Mouse (Mus musculus): ENCODE data around the gene E4f1. TPM values are rescaled to one million over a fixed set of nuclear protein-coding genes. Genes with fewer than 3 reads are reported as not detected.

Gene E4f1
- polyA plus RNA-seq, 2 experiments, result 5.0 to 19.9 TPM

DNA sequence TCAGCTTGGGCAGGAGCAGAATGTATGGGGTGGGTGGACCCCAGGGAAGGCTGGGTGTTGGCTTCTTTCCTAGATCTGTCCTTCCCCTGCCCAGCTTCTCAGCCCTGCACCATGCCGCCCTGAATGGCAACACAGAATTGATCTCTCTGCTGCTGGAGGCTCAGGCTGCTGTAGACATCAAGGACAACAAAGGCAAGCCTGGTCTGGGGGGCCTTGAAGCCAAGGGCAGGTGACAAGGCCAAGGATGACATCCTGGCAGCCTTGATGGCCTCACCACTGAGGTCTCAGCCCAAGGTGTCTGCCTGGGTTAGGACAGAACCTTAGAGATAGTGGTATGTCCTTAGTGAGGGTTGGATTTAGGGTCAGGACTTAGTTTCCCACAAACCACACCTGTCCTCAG, 25.9 kb upstream of the E4f1 start:
- Histone ChIP-seq H3K4me1 (replicated peaks; ENCODE audit: control insufficient read depth in 2 of 2, insufficient read depth in 2 of 2, low read length in 1 of 2) (no peaks in the 10 kb centered on the region), H3K36me3 (replicated peaks; ENCODE audit: control insufficient read depth, insufficient read depth, low read depth) (no peaks in the 10 kb centered on the region), H3K4me3 (ENCODE audit: insufficient read depth in 1 of 2, low read depth in 2 of 2, low read length in 2 of 2) (no peak overlapping the region), H3K9me3 (ENCODE audit: control insufficient read depth, low read length) (no peaks in the 10 kb centered on the region), H3K4me2 (ENCODE audit: low read depth) (no peak overlapping the region), H3K9ac (replicated peaks) (no peak overlapping the region), H3K27me3 (ENCODE audit: control insufficient read depth, insufficient read depth, low read length) (no peaks in the 10 kb centered on the region), H3K27ac (no peak overlapping the region)
- TF ChIP-seq CTCF (IDR thresholded peaks at IDR 0.05; ENCODE audit: low read depth), result no peak
- no peak for TF ChIP-seq EP300 (IDR thresholded peaks at IDR 0.05; ENCODE audit: low read depth)
- DNase-seq (ENCODE audit: low read depth in 3 of 3, low spot score in 3 of 3) (no peak), ATAC-seq (ENCODE audit: insufficient read depth) (no peak)
- 24% methylated on average over 1 of the region's 1 CpGs for WGBS (ENCODE audit: insufficient replicate concordance)

GRCm38 (mm10) chr17:24495443-24495842, 25.3 kb upstream of the E4f1 start:
- no peak overlapping the region for H3K9ac ChIP-seq (replicated peaks)
- no peaks in the 10 kb centered on the region for H3K4me1 ChIP-seq (replicated peaks; ENCODE audit: control insufficient read depth in 2 of 2, insufficient read depth in 2 of 2, low read length in 1 of 2)
- TF ChIP-seq EP300 (IDR thresholded peaks at IDR 0.05; ENCODE audit: low read depth) (no peak), CTCF (IDR thresholded peaks at IDR 0.05; ENCODE audit: low read depth) (no peak)
- no peaks in the 10 kb centered on the region for H3K9me3 ChIP-seq (ENCODE audit: control insufficient read depth, low read length)
- H3K36me3 ChIP-seq (replicated peaks; ENCODE audit: control insufficient read depth, insufficient read depth, low read depth), result no peaks in the 10 kb centered on the region
- ATAC-seq (ENCODE audit: insufficient read depth), result no peak
- WGBS (ENCODE audit: insufficient replicate concordance), result 75% methylated on average over 3 of the region's 3 CpGs
- no peak overlapping the region for H3K4me3 ChIP-seq (ENCODE audit: insufficient read depth in 1 of 2, low read depth in 2 of 2, low read length in 2 of 2)
- no peak overlapping the region for H3K4me2 ChIP-seq (ENCODE audit: low read depth)
- DNase-seq (ENCODE audit: low read depth in 3 of 3, low spot score in 3 of 3), result no peak
- H3K27me3 ChIP-seq (ENCODE audit: control insufficient read depth, insufficient read depth, low read length), result peaks cover 5% of the 10 kb centered on the region; the same call in 1 of the 2 replicates
- H3K27ac ChIP-seq, result no peak overlapping the region

GRCm38 (mm10) chr17:24494627-24495335, 24.7 kb upstream of the E4f1 start:
- no peaks in the 10 kb centered on the region for H3K36me3 ChIP-seq (replicated peaks; ENCODE audit: control insufficient read depth, insufficient read depth, low read depth)
- no peak overlapping the region for H3K9ac ChIP-seq (replicated peaks)
- no peak overlapping the region for H3K4me2 ChIP-seq (ENCODE audit: low read depth)
- H3K9me3 ChIP-seq (ENCODE audit: control insufficient read depth, low read length), result no peaks in the 10 kb centered on the region
- peak in 2 of 3 experiments; percentile 30 to 41 for DNase-seq (ENCODE audit: low read depth in 3 of 3, low spot score in 3 of 3)
- TF ChIP-seq EP300 (IDR thresholded peaks at IDR 0.05; ENCODE audit: low read depth) (no peak), CTCF (IDR thresholded peaks at IDR 0.05; ENCODE audit: low read depth) (peak; percentile 79)
- H3K4me1 ChIP-seq (replicated peaks; ENCODE audit: control insufficient read depth in 2 of 2, insufficient read depth in 2 of 2, low read length in 1 of 2), result no peaks in the 10 kb centered on the region
- H3K27ac ChIP-seq, result no peak overlapping the region
- ATAC-seq (ENCODE audit: insufficient read depth), result no peak
- H3K4me3 ChIP-seq (ENCODE audit: insufficient read depth in 1 of 2, low read depth in 2 of 2, low read length in 2 of 2), result no peak overlapping the region
- H3K27me3 ChIP-seq (ENCODE audit: control insufficient read depth, insufficient read depth, low read length), result peaks cover 11% of the 10 kb centered on the region
- 44% methylated on average over 2 of the region's 2 CpGs for WGBS (ENCODE audit: insufficient replicate concordance)

GRCm38 (mm10) chr17:24490399-24490798, 20.3 kb upstream of the E4f1 start:
- no peak for ATAC-seq (ENCODE audit: insufficient read depth)
- no peak overlapping the region for H3K27ac ChIP-seq
- WGBS (ENCODE audit: insufficient replicate concordance), result 69% methylated on average over 4 of the region's 4 CpGs
- no peak for DNase-seq (ENCODE audit: low read depth in 3 of 3, low spot score in 3 of 3)
- H3K36me3 ChIP-seq (replicated peaks; ENCODE audit: control insufficient read depth, insufficient read depth, low read depth), result no peaks in the 10 kb centered on the region
- H3K27me3 ChIP-seq (ENCODE audit: control insufficient read depth, insufficient read depth, low read length), result peaks cover 44% of the 10 kb centered on the region
- no peak for TF ChIP-seq EP300 (IDR thresholded peaks at IDR 0.05; ENCODE audit: low read depth)
- no peak for TF ChIP-seq CTCF (IDR thresholded peaks at IDR 0.05; ENCODE audit: low read depth)
- no peak overlapping the region for H3K4me2 ChIP-seq (ENCODE audit: low read depth)
- no peak overlapping the region for H3K9ac ChIP-seq (replicated peaks)
- no peaks in the 10 kb centered on the region for H3K9me3 ChIP-seq (ENCODE audit: control insufficient read depth, low read length)
- H3K4me1 ChIP-seq (replicated peaks; ENCODE audit: control insufficient read depth in 2 of 2, insufficient read depth in 2 of 2, low read length in 1 of 2), result no peaks in the 10 kb centered on the region
- no peak overlapping the region for H3K4me3 ChIP-seq (ENCODE audit: insufficient read depth in 1 of 2, low read depth in 2 of 2, low read length in 2 of 2)

- WGBS (ENCODE audit: insufficient replicate concordance), result 24% methylated on average over 19 of the region's 19 CpGs
- Histone ChIP-seq H3K4me2 (ENCODE audit: low read depth) (peak overlapping the region; percentile 51), H3K9ac (replicated peaks) (no peak overlapping the region), H3K36me3 (replicated peaks; ENCODE audit: control insufficient read depth, insufficient read depth, low read depth) (no peaks in the 10 kb centered on the region), H3K9me3 (ENCODE audit: control insufficient read depth, low read length) (no peaks in the 10 kb centered on the region), H3K4me3 (ENCODE audit: insufficient read depth in 1 of 2, low read depth in 2 of 2, low read length in 2 of 2) (peak overlapping the region in 1 of 2 experiments; percentile 40; a peak in 1 of 4 replicates), H3K27me3 (ENCODE audit: control insufficient read depth, insufficient read depth, low read length) (peaks cover 44% of the 10 kb centered on the region), H3K4me1 (replicated peaks; ENCODE audit: control insufficient read depth in 2 of 2, insufficient read depth in 2 of 2, low read length in 1 of 2) (no peaks in the 10 kb centered on the region), H3K27ac (no peak overlapping the region)
- DNase-seq (ENCODE audit: low read depth in 3 of 3, low spot score in 3 of 3), result no peak
- no peak for ATAC-seq (ENCODE audit: insufficient read depth)
- no peak for TF ChIP-seq EP300 (IDR thresholded peaks at IDR 0.05; ENCODE audit: low read depth)
- TF ChIP-seq CTCF (IDR thresholded peaks at IDR 0.05; ENCODE audit: low read depth), result no peak
These were observed 19.3 kb upstream of the E4f1 start for GRCm38 (mm10) chr17:24489265-24490030.

Data from liver, embryonic 14.5 days (tissue).